In genomic region chr10:104592009-104592603, GRCm38 (mm10) we compare ENCODE assay signal across 23 mouse cellular contexts.
"Had no signal": no experiment of that assay in that cellular context is flagged by ENCODE, and none has a peak within 500 bp of the region (broad histone marks: within the 10 kb centered on the region; RNA-seq: fewer than 3 reads in every experiment).

No protein-coding gene starts in this region.

- H3K36me3 ChIP-seq: intestine, embryonic 15.5 days; limb, embryonic 12.5 days; limb, embryonic 15.5 days; midbrain, embryonic 10.5 days; midbrain, embryonic 13.5 days; neural tube, embryonic 13.5 days had no signal

- H3K9me3 ChIP-seq: intestine, embryonic 15.5 days; limb, embryonic 15.5 days; midbrain, embryonic 10.5 days; midbrain, embryonic 13.5 days; neural tube, embryonic 13.5 days had no signal

- H3K4me3 ChIP-seq: intestine, embryonic 15.5 days; layer of hippocampus, adult 2 months; limb, embryonic 12.5 days; limb, embryonic 15.5 days; midbrain, embryonic 10.5 days; midbrain, embryonic 13.5 days; myocyte; neural tube, embryonic 13.5 days had no signal

- H3K27ac ChIP-seq: intestine, embryonic 15.5 days; layer of hippocampus, adult 2 months; limb, embryonic 12.5 days; limb, embryonic 15.5 days; liver, embryonic 14.5 days; macrophage; midbrain, embryonic 10.5 days; midbrain, embryonic 13.5 days; neural tube, embryonic 13.5 days; stomach, postnatal 0 days had no signal

- H3K4me1 ChIP-seq: intestine, embryonic 15.5 days; limb, embryonic 12.5 days; limb, embryonic 15.5 days; midbrain, embryonic 10.5 days; midbrain, embryonic 13.5 days; neural tube, embryonic 13.5 days had no signal

- H3K9ac ChIP-seq: intestine, embryonic 15.5 days; limb, embryonic 12.5 days; limb, embryonic 15.5 days; liver, embryonic 14.5 days; liver, postnatal 0 days; lung, embryonic 14.5 days; midbrain, embryonic 13.5 days; neural tube, embryonic 13.5 days had no signal

- H3K27me3 ChIP-seq: intestine, embryonic 15.5 days; limb, embryonic 12.5 days; limb, embryonic 15.5 days; midbrain, embryonic 13.5 days; neural tube, embryonic 13.5 days had no signal

- ATAC-seq: intestine, embryonic 15.5 days; liver, postnatal 0 days; lung, postnatal 0 days; midbrain, embryonic 13.5 days; midbrain, embryonic 16.5 days had no signal

- H3K4me2 ChIP-seq: intestine, embryonic 15.5 days; limb, embryonic 12.5 days; limb, embryonic 15.5 days; liver, embryonic 11.5 days; lung, embryonic 14.5 days; midbrain, embryonic 13.5 days; neural tube, embryonic 13.5 days had no signal

- DNase-seq: kidney, adult 11 months; kidney, postnatal 14 days; layer of hippocampus, adult 9-11 months; liver, postnatal 0 days; lung, embryonic 14.5 days; retina, postnatal 1 day; thymus, adult 2 months; thymus, postnatal 14 days; thymus, postnatal 4 days had no signal
